8 mouse cellular contexts compared by ENCODE assay signal in genomic region chr1:191395871-191396433, GRCm38 (mm10). TPM values are rescaled to one million over a fixed set of nuclear protein-coding genes. Genes with fewer than 3 reads are reported as not detected.
A peak's percentile ranks its signal among the peaks of the same experiment; 100 is the strongest.
DNase-seq lines count a peak whose midpoint lies in the region; ATAC-seq and TF ChIP-seq lines count a peak whose summit lies in the region.

No protein-coding gene starts in this region.

- TF ChIP-seq CTCF in CH12.LX (conservative IDR thresholded peaks at IDR 0.05 in 1 of 2, IDR thresholded peaks at IDR 0.05 in 1 of 2; ENCODE audit: low read depth in 2 of 2, low read length in 2 of 2) = no peak
- no peak for TF ChIP-seq CTCF in embryonic fibroblast, embryonic 13.5 days (IDR thresholded peaks at IDR 0.05; ENCODE audit: borderline replicate concordance, insufficient read depth, low read length)

- no peak for ATAC-seq in frontal cortex, adult (ENCODE audit: low TSS enrichment)

- in situ Hi-C loops in CH12.LX (cut with MboI; ENCODE audit: low pct_ligation_motif_present, low pct_unique_long_range_greater_than_20kb, low sequenced_read_pairs) = loop anchor here (10.0 kb wide), 1 partner anchor 149 kb away; no protein-coding TSS in a partner anchor

- peak overlapping the region; percentile 87 for H3K9ac ChIP-seq in CH12.LX (ENCODE audit: insufficient read depth, low read depth)

- peaks cover 43% of the 10 kb centered on the region for H3K79me2 ChIP-seq in CH12.LX (replicated peaks; ENCODE audit: control insufficient read depth, extremely low read depth, insufficient read depth, poor library complexity, severe bottlenecking)

- no peak for DNase-seq in CH12.LX (ENCODE audit: extremely low read depth)
- DNase-seq in adrenal gland, adult 2 months = peak; percentile 75
- DNase-seq in heart, postnatal 4 days = peak; percentile 69
- peak; percentile 14 to 58 for DNase-seq in layer of hippocampus, postnatal 14 days (ENCODE audit: low spot score in 2 of 2)
- peak; percentile 63 for DNase-seq in mesoderm, embryonic 11.5 days (ENCODE audit: low read depth, low spot score)
- DNase-seq in spleen, postnatal 14 days (ENCODE audit: low spot score in 2 of 2) = peak; percentile 50 to 61

- no peaks in the 10 kb centered on the region for H3K27me3 ChIP-seq in CH12.LX (replicated peaks)

- H3K4me1 ChIP-seq in CH12.LX (ENCODE audit: control insufficient read depth in 1 of 2, insufficient read depth in 2 of 2) = peaks cover 0 to 24% of the 10 kb centered on the region in 2 experiments; a peak in 2 of 4 replicates
- H3K4me1 ChIP-seq in embryonic fibroblast, embryonic 13.5 days (ENCODE audit: control insufficient read depth, insufficient read depth, low read length) = peaks cover 4% of the 10 kb centered on the region

- no peak for TF ChIP-seq RAD21 in CH12.LX (IDR thresholded peaks at IDR 0.05; ENCODE audit: low read depth, low read length)

- H3K36me3 ChIP-seq in CH12.LX (replicated peaks in 1 of 2; ENCODE audit: control insufficient read depth in 1 of 2, insufficient read depth in 1 of 2, low read length in 1 of 2) = no peaks in the 10 kb centered on the region

- TF ChIP-seq EP300 in CH12.LX (IDR thresholded peaks at IDR 0.05; ENCODE audit: low read length) = no peak

- TF ChIP-seq POLR2A in CH12.LX (IDR thresholded peaks at IDR 0.05; ENCODE audit: low read depth, low read length) = no peak
- TF ChIP-seq POLR2A in embryonic fibroblast, embryonic 13.5 days (IDR thresholded peaks at IDR 0.05; ENCODE audit: low read depth, low read length) = no peak

- dilution Hi-C loops in CH12.LX (cut with MboI; ENCODE audit: extremely low pct_ligation_motif_present, extremely low pct_unique_long_range_greater_than_20kb, low sequenced_read_pairs) = no loop called here

- peak overlapping the region; percentile 86; the same call in 1 of the 2 replicates for H3K4me2 ChIP-seq in CH12.LX (ENCODE audit: insufficient read depth, low read depth, poor library complexity, severe bottlenecking)

- H3K27ac ChIP-seq in CH12.LX (ENCODE audit: insufficient read depth, low read depth) = peak overlapping the region; percentile 68
- no peak overlapping the region for H3K27ac ChIP-seq in embryonic fibroblast, embryonic 13.5 days (ENCODE audit: insufficient read depth, low read length)

- H3K9me3 ChIP-seq in CH12.LX (replicated peaks; ENCODE audit: low read length) = no peaks in the 10 kb centered on the region

- peak overlapping the region; percentile 89 to 93 (median 91) for H3K4me3 ChIP-seq in CH12.LX (replicated peaks in 1 of 3; ENCODE audit: low read depth in 2 of 3, low read length in 2 of 3, poor library complexity in 1 of 3)
- peak overlapping the region; percentile 98 for H3K4me3 ChIP-seq in embryonic fibroblast, embryonic 13.5 days (ENCODE audit: insufficient read depth, low read length)

TF ChIP-seq in CH12.LX, 34 proteins besides CTCF, POLR2A, EP300 and RAD21:
- peak; percentile 72 for TF ChIP-seq ELF1 (IDR thresholded peaks at IDR 0.05; ENCODE audit: low read depth, low read length)
- peak; percentile 34; the same call in 1 of the 2 replicates for TF ChIP-seq UBTF (IDR thresholded peaks at IDR 0.05; ENCODE audit: low read depth, low read length)
- no peak for TF ChIP-seq TBP (conservative IDR thresholded peaks at IDR 0.05; ENCODE audit: low read depth, low read length)
- 0 out of 2 replicates have a peak, but pooled peaks have one; percentile 15 for TF ChIP-seq IRF4 (IDR thresholded peaks at IDR 0.05; ENCODE audit: low read depth, low read length)
- no peak for TF ChIP-seq TCF12 (IDR thresholded peaks at IDR 0.05; ENCODE audit: low read depth, low read length)
- 0 out of 2 replicates have a peak, but pooled peaks have one; percentile 16 for TF ChIP-seq NELFE (IDR thresholded peaks at IDR 0.05; ENCODE audit: low read depth, low read length)
- TF ChIP-seq SIN3A (IDR thresholded peaks at IDR 0.05; ENCODE audit: low read length) = 0 out of 2 replicates have a peak, but pooled peaks have one; percentile 21
- no peak for TF ChIP-seq MAX (IDR thresholded peaks at IDR 0.05; ENCODE audit: low read length)

RNA-seq across cellular contexts. Expression of gene Ppp2r5a, which starts 7.1 kb away (rescaled TPM):
- total RNA-seq in CH12.LX (2012; rRNA removed) (58.9 and 62.0 TPM in 2 replicates), CH12.LX (2014; rRNA removed) (96.7 and 102 TPM in 2 replicates)
- 40.3 and 42.6 TPM in 2 replicates for polyA plus RNA-seq in CH12.LX (2012; ENCODE audit: insufficient read length, low read depth)
- 100 to 1,000 TPM; 212 to 218 TPM for total RNA-seq in adrenal gland, adult 2 months (2021)
- 93.3 and 162 TPM in 2 replicates for polyA plus RNA-seq in adrenal gland, adult 2 months (2012; rRNA removed)
- polyA plus RNA-seq in embryonic fibroblast, embryonic 13.5 days (2011; ENCODE audit: insufficient read length, low read depth, missing spikeins) = 42.3 and 60.4 TPM in 2 replicates
- total RNA-seq in heart, postnatal 4 days (2021) = 10 to 100 TPM; 90.7 to 95.0 TPM
- total RNA-seq in layer of hippocampus, postnatal 14 days (2021) = 10 to 100 TPM; 67.1 to 73.0 TPM
